Mouse (Mus musculus) CH12.LX (cell line): ENCODE measurements around the gene Mrps18b. TPM values are rescaled to one million over a fixed set of nuclear protein-coding genes. Genes with fewer than 3 reads are reported as not detected.

Experiments used
- DNase-seq: peaks from one replicate; pipeline ENCODE4 v3.0.0-alpha.2; 2013; ENCODE audit errors: extremely low read depth
- H3K27ac ChIP-seq: 2 replicates; pipeline ENCODE4 v1.5.1; 2012; ENCODE audit warnings: low read depth, mild to moderate bottlenecking, control low read depth, moderate library complexity; ENCODE audit not compliant: insufficient read depth
- H3K27me3 ChIP-seq: replicated peaks from 2 replicates; pipeline ENCODE3; 2012; ENCODE audit warnings: inconsistent platforms
- H3K36me3 ChIP-seq, 2 experiments: replicated peaks in 1 of 2; 2 replicates each; pipeline versions ENCODE3 to v1.6.1; 2012; ENCODE audit warnings: inconsistent platforms in 1 of 2, low read length in 1 of 2, mild to moderate bottlenecking in 1 of 2, mixed read lengths in 1 of 2, moderate library complexity in 1 of 2; ENCODE audit not compliant: control insufficient read depth in 1 of 2, insufficient read depth in 1 of 2
- H3K4me1 ChIP-seq, 2 experiments: 2 replicates each; pipeline ENCODE4 v1.6.1; 2012; ENCODE audit warnings: inconsistent platforms in 1 of 2, moderate library complexity in 1 of 2; ENCODE audit not compliant: insufficient read depth in 2 of 2, control insufficient read depth in 1 of 2
- H3K4me2 ChIP-seq: 2 replicates; pipeline ENCODE4 v1.6.1; 2012; ENCODE audit warnings: low read depth, mild to moderate bottlenecking, control low read depth; ENCODE audit not compliant: poor library complexity, insufficient read depth, severe bottlenecking
- H3K4me3 ChIP-seq, 3 experiments: fragments of 150-350 bp in 1 of 3; sonication (generic) in 1 of 3; replicated peaks in 1 of 3; 2 replicates each; pipeline versions ENCODE3 to v1.5.1; 2011 to 2012; ENCODE audit warnings: low read depth in 2 of 3, low read length in 2 of 3, mild to moderate bottlenecking in 2 of 3, moderate library complexity in 2 of 3, control low read depth in 1 of 3, improper control_type of control experiment in 1 of 3, inconsistent platforms in 1 of 3, mixed read lengths in 1 of 3; ENCODE audit not compliant: poor library complexity in 1 of 3
- H3K79me2 ChIP-seq: replicated peaks from 2 replicates; pipeline ENCODE4 v1.6.1; 2012; ENCODE audit warnings: mild to moderate bottlenecking, moderate library complexity; ENCODE audit not compliant: control insufficient read depth, poor library complexity, insufficient read depth, severe bottlenecking; ENCODE audit errors: extremely low read depth
- H3K9ac ChIP-seq: 2 replicates; pipeline ENCODE4 v1.6.1; 2012; ENCODE audit warnings: low read depth, mild to moderate bottlenecking, control low read depth, moderate library complexity; ENCODE audit not compliant: insufficient read depth
- H3K9me3 ChIP-seq: replicated peaks from 2 replicates; pipeline ENCODE3; 2012; ENCODE audit warnings: low read length, inconsistent platforms, mixed read lengths
- BHLHE40 ChIP-seq: IDR thresholded peaks from 2 replicates; pipeline ENCODE4 v1.6.1; 2011; ENCODE audit warnings: mild to moderate bottlenecking, low read depth, low read length, improper control_type of control experiment
- CHD2 ChIP-seq: IDR thresholded peaks from 2 replicates; pipeline ENCODE4 v1.6.1; 2011; ENCODE audit warnings: low read length, improper control_type of control experiment
- CTCF ChIP-seq, 2 experiments: IDR thresholded peaks in 1 of 2; conservative IDR thresholded peaks in 1 of 2; 2 replicates each; pipeline ENCODE4 v1.5.1; 2011 to 2012; ENCODE audit warnings: low read depth in 2 of 2, low read length in 2 of 2, improper control_type of control experiment in 1 of 2, inconsistent platforms in 1 of 2, mild to moderate bottlenecking in 1 of 2, moderate library complexity in 1 of 2
- EP300 ChIP-seq: IDR thresholded peaks from 2 replicates; pipeline ENCODE4 v1.6.1; 2011; ENCODE audit warnings: low read length, improper control_type of control experiment
- GABPA ChIP-seq: IDR thresholded peaks from 2 replicates; pipeline ENCODE4 v1.6.1; 2012; ENCODE audit warnings: low read depth, low read length, improper control_type of control experiment, inconsistent platforms; ENCODE audit not compliant: insufficient replicate concordance
- HCFC1 ChIP-seq: IDR thresholded peaks from 2 replicates; pipeline ENCODE4 v1.6.1; 2012; ENCODE audit warnings: low read depth, mild to moderate bottlenecking, inconsistent platforms, low read length, improper control_type of control experiment
- IRF4 ChIP-seq: IDR thresholded peaks from 2 replicates; pipeline ENCODE4 v1.6.1; 2014; ENCODE audit warnings: low read depth, mild to moderate bottlenecking, inconsistent platforms, low read length, improper control_type of control experiment
- JUN ChIP-seq: IDR thresholded peaks from 2 replicates; pipeline ENCODE4 v1.6.1; 2011; ENCODE audit warnings: low read depth, mild to moderate bottlenecking, low read length, improper control_type of control experiment, moderate library complexity; ENCODE audit not compliant: insufficient read depth
- JUND ChIP-seq: conservative IDR thresholded peaks from 2 replicates; pipeline ENCODE4 v1.6.1; 2011; ENCODE audit warnings: low read depth, low read length, improper control_type of control experiment
- MAFK ChIP-seq: IDR thresholded peaks from 2 replicates; pipeline ENCODE4 v1.6.1; 2011; ENCODE audit warnings: low read length, improper control_type of control experiment; ENCODE audit not compliant: insufficient replicate concordance
- MAX ChIP-seq: IDR thresholded peaks from 2 replicates; pipeline ENCODE4 v1.6.1; 2011; ENCODE audit warnings: low read length, improper control_type of control experiment
- MAZ ChIP-seq: IDR thresholded peaks from 2 replicates; pipeline ENCODE4 v1.6.1; 2012; ENCODE audit warnings: low read depth, mild to moderate bottlenecking, inconsistent platforms, low read length, improper control_type of control experiment, moderate library complexity
- MYC ChIP-seq: IDR thresholded peaks from 2 replicates; pipeline ENCODE4 v1.6.1; 2011; ENCODE audit warnings: low read depth, mild to moderate bottlenecking, improper control_type of control experiment, low read length
- NRF1 ChIP-seq: IDR thresholded peaks from 2 replicates; pipeline ENCODE4 v1.6.1; 2014; ENCODE audit warnings: low read depth, mild to moderate bottlenecking, inconsistent platforms, low read length, improper control_type of control experiment, moderate library complexity
- POLR2A ChIP-seq: IDR thresholded peaks from 2 replicates; pipeline ENCODE4 v1.6.1; 2011; ENCODE audit warnings: low read depth, mild to moderate bottlenecking, improper control_type of control experiment, low read length
- POLR2AphosphoS2 ChIP-seq: IDR thresholded peaks from 2 replicates; pipeline ENCODE4 v1.6.1; 2011; ENCODE audit warnings: low read depth, low read length, improper control_type of control experiment
- RAD21 ChIP-seq: IDR thresholded peaks from 2 replicates; pipeline ENCODE4 v1.6.1; 2011; ENCODE audit warnings: low read depth, mild to moderate bottlenecking, low read length, improper control_type of control experiment, moderate library complexity
- SIN3A ChIP-seq: IDR thresholded peaks from 2 replicates; pipeline ENCODE4 v1.6.1; 2012; ENCODE audit warnings: low read length, improper control_type of control experiment, inconsistent platforms
- SMC3 ChIP-seq: IDR thresholded peaks from 2 replicates; pipeline ENCODE4 v1.6.1; 2011; ENCODE audit warnings: low read depth, low read length, improper control_type of control experiment
- TBP ChIP-seq: conservative IDR thresholded peaks from 2 replicates; pipeline ENCODE4 v1.6.1; 2011; ENCODE audit warnings: low read depth, low read length, improper control_type of control experiment
- UBTF ChIP-seq: IDR thresholded peaks from 2 replicates; pipeline ENCODE4 v1.6.1; 2012; ENCODE audit warnings: low read depth, mild to moderate bottlenecking, inconsistent platforms, low read length, improper control_type of control experiment, moderate library complexity
- ZC3H11A ChIP-seq: IDR thresholded peaks from 2 replicates; pipeline ENCODE4 v1.6.1; 2012; ENCODE audit warnings: low read depth, mild to moderate bottlenecking, inconsistent platforms, low read length, improper control_type of control experiment
- ZMIZ1 ChIP-seq: IDR thresholded peaks from 2 replicates; pipeline ENCODE4 v1.6.1; 2012; ENCODE audit warnings: low read depth, mild to moderate bottlenecking, inconsistent platforms, low read length, improper control_type of control experiment
- dilution Hi-C: fragments of 300-500 bp; cut with MboI; formaldehyde crosslinking; loops from 2 replicates; pipeline ENCODE4 v1.14.3; 2020; ENCODE audit warnings: low sequenced_read_pairs; ENCODE audit not compliant: extremely low pct_unique_long_range_greater_than_20kb, extremely low pct_ligation_motif_present
- in situ Hi-C: fragments of 300-500 bp; cut with MboI; formaldehyde crosslinking; loops from 3 replicates; pipeline ENCODE4 v1.14.3; 2019; ENCODE audit warnings: low sequenced_read_pairs, low pct_ligation_motif_present, low pct_unique_long_range_greater_than_20kb, mixed read lengths
- polyA plus RNA-seq: library from polyadenylated mRNA; unstranded; fragments of >175 nt; gene quantifications from 2 replicates; pipeline ENCODE4 v1.2.1, GENCODE M21; 2012; ENCODE audit warnings: low read depth; ENCODE audit not compliant: insufficient read length
- total RNA-seq, 2 experiments: library from RNA; depleted of rRNA; stranded (reverse); fragments of 300-350 nt in 1 of 2; fragments of >200 nt in 1 of 2; gene quantifications; 2 replicates each; pipeline ENCODE4 v1.2.3; 2012 to 2014

Gene Mrps18b
- total and polyA plus RNA-seq, 3 experiments: 108 to 172 (median 148) TPM

GRCm38 (mm10) chr17:35920862-35921562, 4.8 kb upstream of the Mrps18b start:
- Histone ChIP-seq H3K4me2 (no peak overlapping the region), H3K9me3 (no peaks in the 10 kb centered on the region), H3K9ac (peak overlapping the region; percentile 46; the same call in 1 of the 2 replicates), H3K27ac (no peak overlapping the region), H3K36me3 (peaks cover 32 to 70% of the 10 kb centered on the region in 2 experiments), H3K27me3 (no peaks in the 10 kb centered on the region), H3K4me3 (no peak overlapping the region), H3K4me1 (peaks cover 6 to 47% of the 10 kb centered on the region in 2 experiments; a peak in 3 of 4 replicates), H3K79me2 (peaks cover 27% of the 10 kb centered on the region)
- dilution Hi-C loops (no loop called here), in situ Hi-C loops (no loop called here)
- DNase-seq: peak; percentile 46
- no peak for TF ChIP-seq GABPA
- 0 out of 2 replicates have a peak, but pooled peaks have one; percentile 10 for TF ChIP-seq MYC
- no peak for TF ChIP-seq MAFK
- peak; percentile 30 to 61; a peak in 2 of 4 replicates for TF ChIP-seq CTCF (conservative IDR thresholded peaks at IDR 0.05 in 1 of 2, IDR thresholded peaks at IDR 0.05 in 1 of 2; ENCODE audit: low read depth in 2 of 2, low read length in 2 of 2)
- no peak for TF ChIP-seq UBTF
- TF ChIP-seq RAD21: no peak
- TF ChIP-seq POLR2A: no peak; the same call in none of the 2 replicates
- no peak for TF ChIP-seq MAX
- no peak for TF ChIP-seq JUN
- no peak for TF ChIP-seq CHD2
- no peak for TF ChIP-seq SIN3A
- no peak for TF ChIP-seq JUND
- TF ChIP-seq IRF4: no peak
- no peak for TF ChIP-seq EP300
- no peak for TF ChIP-seq NRF1
- TF ChIP-seq POLR2AphosphoS2: peak; percentile 84; the same call in 1 of the 2 replicates
- TF ChIP-seq BHLHE40: no peak
- peak; percentile 16; the same call in 1 of the 2 replicates for TF ChIP-seq SMC3
- peak; percentile 20; the same call in 1 of the 2 replicates for TF ChIP-seq ZMIZ1
- TF ChIP-seq MAZ: no peak
- TF ChIP-seq ZC3H11A: no peak

GRCm38 (mm10) chr17:35920384-35920783, 4.2 kb upstream of the Mrps18b start:
- Histone ChIP-seq H3K79me2 (peaks cover 34% of the 10 kb centered on the region), H3K4me1 (peaks cover 6 to 47% of the 10 kb centered on the region in 2 experiments; a peak in 3 of 4 replicates), H3K36me3 (peaks cover 31 to 65% of the 10 kb centered on the region in 2 experiments), H3K9ac (peak overlapping the region; percentile 46), H3K27me3 (no peaks in the 10 kb centered on the region), H3K4me2 (peak overlapping the region; percentile 74; the same call in 1 of the 2 replicates)
- dilution Hi-C loops: no loop called here
- DNase-seq: no peak
- TF ChIP-seq POLR2A (0 out of 2 replicates have a peak, but pooled peaks have one; percentile 0), HCFC1 (no peak), JUND (no peak), MAZ (no peak), TBP (no peak), MYC (no peak), NRF1 (no peak), EP300 (no peak)
- TF ChIP-seq, all 38 proteins: peak for 1
- no peak overlapping the region for H3K27ac ChIP-seq
- no peaks in the 10 kb centered on the region for H3K9me3 ChIP-seq
- in situ Hi-C loops: no loop called here
- H3K4me3 ChIP-seq: no peak overlapping the region
